Mouse (Mus musculus) telencephalon, adult 2 months (tissue): ENCODE results near the gene Gm28048.

ENCODE experiments used
- DNase-seq: peaks from one replicate; pipeline ENCODE4 v3.0.0-alpha.2; 2011; ENCODE audit warnings: low read depth, low spot score

The Gm28048 gene

DNA sequence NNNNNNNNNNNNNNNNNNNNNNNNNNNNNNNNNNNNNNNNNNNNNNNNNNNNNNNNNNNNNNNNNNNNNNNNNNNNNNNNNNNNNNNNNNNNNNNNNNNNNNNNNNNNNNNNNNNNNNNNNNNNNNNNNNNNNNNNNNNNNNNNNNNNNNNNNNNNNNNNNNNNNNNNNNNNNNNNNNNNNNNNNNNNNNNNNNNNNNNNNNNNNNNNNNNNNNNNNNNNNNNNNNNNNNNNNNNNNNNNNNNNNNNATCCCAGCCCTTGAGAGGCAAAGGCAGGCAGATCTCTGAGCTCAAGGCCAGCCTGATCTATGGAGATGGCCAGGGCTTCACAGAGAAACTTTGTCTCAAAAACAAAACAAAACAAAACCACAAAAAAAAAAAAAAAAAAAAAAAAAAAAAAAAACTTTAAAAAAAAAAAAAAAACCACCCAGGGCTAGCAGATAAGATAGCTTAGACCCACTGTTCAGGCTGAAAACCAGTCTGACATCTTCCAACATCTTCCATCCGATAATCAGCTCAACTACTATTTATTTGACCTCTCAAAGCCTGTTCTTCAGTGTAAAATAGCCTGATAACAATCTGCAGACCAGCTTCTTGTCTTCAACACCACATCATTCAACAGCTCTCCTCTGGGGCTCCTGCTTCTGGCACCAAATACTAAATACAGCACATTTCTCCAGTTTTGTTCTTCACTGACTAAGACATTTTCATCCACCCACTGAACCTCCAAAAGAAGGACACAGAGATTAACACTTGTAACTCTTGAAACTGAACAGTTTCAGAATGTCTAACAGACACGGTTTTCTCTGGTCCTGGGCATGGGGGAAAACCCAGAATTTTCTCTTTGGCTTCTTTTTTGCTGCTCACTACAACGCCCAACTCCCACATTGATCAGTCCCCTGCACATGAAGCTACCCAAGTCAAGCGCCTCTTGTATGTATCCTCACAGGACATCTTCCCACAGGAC lies 136.9 kb downstream of the Gm28048 start:
- peak; percentile 60 for DNase-seq

DNA sequence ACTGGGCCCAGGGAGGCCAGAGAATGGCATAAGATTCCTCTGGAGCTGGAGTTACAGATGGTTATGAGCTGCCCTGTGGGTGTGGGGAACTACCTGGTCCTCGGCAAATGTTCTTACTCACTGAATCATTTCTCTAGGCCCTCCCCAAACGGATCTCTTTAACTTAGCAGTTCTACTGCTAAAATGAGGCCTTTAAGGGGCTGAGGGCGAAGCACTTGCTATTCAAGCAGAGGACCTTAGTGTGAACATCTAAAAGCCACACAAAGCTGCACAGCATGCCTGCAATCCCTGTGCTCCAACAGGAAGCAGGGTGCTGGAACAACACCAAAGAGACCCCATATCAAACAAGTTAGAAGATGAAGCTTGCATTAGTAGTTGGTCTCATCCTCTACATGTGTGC lies 142.4 kb downstream of the Gm28048 start:
- no peak for DNase-seq

DNA sequence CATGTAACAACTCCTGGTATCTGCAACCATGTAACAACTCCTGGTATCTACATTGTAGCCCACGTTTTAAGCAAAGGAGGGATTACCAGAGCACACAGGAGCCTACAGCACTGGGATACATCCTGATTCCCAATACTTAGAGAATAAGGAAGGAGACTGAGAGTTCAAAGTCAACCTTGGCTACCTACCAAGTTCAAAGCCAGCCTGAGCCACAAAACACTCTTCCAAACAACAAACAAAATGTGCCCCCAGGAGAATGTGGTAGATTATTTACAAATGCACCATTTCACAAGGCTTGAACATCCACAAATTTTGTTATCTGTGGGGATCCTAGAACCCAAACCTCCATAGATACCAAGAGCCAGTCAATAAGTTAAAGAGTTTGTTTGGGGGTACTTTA lies 143.5 kb downstream of the Gm28048 start:
- DNase-seq: no peak

DNA sequence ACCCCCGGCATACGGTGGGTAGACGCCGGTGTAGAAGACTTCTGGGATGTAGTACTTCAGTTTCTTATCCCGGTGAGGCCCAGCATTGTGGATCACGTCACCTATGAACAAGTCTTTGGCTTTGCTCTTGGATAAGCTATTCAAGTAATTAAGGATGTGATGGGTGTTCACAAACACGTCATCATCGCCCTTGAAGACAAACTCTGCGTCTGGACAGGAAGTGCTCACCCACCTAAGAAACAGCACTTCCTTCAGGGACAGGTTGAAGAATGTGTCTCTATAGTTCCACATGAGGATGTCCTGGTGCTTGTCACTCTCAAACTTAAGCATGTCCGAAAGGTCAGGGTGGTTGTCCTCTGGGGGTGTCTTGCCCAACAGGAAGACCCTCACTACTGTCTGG lies 145.6 kb downstream of the Gm28048 start:
- DNase-seq: no peak

DNA sequence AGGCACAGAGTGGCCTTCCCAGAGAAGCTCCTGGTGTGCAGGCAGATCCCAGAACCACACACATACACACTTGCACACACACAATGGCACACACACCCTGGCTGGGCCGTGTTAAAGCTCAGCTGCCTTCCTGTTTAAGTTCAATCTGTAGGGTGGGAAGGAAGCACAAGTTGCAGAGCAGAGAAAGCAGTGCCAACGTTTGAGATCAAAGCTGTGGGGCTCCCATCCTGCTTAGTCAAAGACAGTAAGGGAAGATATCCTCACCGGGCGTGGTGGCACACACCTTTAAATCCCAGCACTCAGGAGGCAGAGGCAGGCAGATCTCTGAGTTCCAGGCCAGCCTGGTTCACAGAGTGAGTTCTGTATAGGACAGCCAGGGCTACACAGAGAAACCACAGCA lies 149.3 kb downstream of the Gm28048 start:
- no peak for DNase-seq

DNA sequence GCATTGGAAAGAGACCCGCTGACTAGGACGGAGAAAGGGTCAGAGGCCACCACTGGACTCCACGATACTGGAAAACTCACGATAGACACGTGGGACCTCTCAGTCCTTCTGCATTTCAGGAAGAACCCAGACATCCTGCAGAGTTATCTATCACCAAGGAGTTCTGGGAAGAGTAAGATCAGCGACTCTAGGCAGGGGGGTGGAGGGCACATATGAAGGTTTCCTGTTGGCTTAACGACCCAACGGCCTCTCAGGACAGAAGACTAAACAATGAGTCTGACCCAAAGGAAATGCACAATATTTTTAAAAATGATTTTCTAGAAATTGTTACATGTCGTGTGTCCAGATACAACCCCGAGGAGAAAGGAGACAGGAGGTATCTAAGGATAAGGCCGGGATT lies 150.0 kb downstream of the Gm28048 start:
- DNase-seq: no peak

DNA sequence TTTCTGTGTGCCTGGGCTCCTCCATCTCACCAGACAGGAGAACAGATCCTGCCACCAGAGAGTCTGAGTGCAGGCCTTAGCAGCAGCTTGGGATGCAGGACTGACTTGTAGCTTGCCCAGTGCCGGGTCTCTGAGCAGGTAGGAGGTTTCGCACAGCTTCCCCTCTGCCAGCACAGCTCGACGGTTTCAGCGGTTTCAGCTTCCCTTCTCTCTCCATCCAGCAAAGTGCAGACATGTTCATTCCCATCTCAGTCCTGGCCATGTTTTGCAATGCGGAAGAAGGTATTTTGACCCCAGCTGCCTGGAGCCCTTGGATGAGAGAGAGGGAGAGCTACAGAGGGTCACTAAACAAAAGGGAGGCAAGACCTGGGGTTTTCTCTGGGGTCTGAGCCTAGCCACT lies 151.2 kb downstream of the Gm28048 start:
- no peak for DNase-seq

DNA sequence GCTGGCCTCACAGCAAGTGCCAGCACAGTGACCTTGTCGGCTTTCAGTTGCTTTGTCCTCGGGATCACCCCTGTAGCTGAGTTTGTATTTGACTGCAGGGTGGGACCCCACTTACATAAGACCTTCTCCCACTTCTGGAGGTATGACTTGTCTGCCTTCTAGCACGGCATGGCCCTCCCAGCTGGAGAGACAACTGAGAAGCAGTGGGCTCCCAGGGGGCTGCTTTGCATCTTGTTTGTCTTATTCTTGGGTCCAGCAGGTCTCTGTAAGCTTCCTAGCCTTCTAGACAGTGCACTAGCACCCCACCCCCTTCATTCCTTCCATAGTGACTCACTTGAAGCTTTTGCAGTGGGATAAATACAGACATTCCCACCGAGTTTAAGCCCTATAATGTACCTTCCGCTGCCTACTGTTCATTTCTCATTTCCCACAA lies 151.7 kb downstream of the Gm28048 start:
- DNase-seq: no peak

DNA sequence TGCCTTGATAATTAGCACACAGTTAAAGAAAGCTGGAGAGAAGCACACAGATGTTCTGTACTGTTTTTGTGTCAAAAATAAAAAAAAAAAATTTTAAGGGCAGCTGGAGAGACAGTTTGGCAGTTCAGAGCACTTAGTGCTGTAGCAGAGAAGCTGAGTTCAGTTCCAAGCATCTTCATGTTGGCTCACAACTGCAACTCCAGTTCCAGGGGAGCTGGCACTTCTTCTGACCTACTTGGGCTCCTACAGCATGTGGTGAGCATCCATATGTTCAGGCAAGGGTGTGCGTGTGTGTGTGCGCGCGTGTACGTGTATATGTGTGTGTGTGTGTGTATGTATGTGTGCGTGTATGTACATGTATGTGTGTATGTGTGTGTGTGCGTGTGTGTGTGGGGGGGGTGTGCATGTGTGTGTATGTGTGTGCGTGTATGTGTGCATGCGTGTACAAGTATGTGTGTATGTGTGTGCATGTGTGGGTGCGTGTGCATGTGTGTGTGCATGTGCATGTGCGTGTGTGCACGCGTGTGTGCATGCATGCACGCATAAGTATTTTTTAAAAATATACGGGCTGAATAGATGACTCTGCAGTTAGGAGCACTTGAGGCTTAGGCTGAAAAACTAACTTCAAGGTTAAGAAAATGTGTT lies 152.8 kb downstream of the Gm28048 start:
- peak; percentile 47 for DNase-seq

DNA sequence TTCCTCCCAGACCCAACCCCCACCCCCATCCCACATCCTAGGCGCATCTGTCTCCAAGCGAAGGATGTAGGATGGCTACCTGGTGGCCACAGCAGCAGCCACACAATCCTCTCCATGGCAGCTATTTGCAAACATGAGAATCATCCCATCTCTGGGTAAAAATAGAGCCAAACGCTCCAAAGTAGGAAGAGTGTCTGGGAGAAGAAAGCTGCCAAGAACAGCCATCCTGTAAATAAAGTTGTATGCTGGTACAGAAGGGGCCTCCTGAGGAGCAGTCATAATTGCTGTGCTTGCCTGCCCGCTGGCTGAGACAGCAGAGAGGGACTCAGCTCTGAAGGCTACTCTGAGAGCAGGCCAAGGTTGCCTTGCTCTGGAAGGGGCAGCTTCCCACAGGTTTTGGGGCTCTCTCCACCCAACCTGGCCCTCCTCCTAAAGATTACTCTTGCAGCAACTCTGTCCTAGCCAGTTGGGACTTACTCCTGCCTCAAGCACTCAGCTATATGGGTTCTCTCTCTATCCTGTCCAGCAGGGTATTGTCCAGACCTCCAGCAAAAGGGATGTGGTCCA lies 154.3 kb downstream of the Gm28048 start:
- peak; percentile 55 for DNase-seq

DNA sequence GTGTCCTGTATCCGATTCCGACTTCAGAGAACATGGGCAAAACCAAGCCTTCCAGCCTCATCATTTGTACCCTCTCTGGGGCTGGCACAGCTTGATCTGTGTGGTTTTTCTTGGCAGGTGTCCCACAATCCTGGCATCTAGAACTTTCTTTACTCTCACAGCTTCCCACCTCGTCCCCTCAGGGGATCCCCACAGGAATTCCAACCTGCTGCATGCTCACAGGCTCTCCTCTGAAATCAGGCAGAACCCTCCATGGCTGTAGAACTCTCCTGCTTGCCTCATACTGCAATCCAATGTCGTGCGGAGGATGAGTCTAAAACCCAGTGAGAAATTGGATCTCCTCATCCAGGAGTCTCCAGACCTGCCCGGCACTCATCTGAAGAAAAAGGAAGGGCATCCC lies 155.2 kb downstream of the Gm28048 start:
- DNase-seq: no peak

DNA sequence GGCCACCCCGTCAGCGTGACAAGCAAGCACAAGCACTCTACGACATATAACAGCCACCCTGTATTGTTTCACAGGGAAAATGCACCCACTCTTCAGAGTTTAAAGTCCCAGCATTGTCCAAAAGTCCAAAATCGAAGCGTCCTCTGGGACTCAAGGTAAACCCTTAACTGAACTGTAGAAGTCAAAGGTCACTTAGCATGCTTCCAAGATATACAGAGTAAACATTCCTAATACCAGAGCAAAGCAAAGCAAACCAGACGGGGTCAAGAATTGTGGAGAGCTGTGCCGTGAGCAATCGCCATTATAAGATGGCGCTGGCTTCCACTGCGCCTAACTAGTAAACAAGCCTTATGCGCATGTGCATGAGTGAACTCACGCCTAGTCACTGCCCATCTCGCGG lies 155.8 kb downstream of the Gm28048 start:
- DNase-seq: no peak

DNA sequence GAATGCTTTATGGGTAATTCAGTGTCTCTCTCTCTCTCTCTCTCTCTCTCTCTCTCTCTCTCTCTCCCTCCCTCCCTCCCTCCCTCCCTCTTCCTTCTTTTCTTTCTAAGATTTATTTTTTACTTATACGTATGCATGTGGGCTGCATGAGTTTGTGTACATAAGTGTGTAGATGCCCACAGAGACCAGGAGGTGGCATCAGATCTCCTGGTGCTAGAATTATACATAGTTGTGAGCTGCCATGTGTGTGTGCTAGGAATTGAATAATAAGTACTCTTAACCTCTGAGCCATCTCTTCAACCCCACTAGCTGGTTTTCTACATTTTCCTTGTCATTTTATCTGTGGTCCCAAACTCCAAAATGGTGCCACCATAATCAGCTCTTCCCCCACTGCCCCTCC lies 156.3 kb downstream of the Gm28048 start:
- no peak for DNase-seq

DNA sequence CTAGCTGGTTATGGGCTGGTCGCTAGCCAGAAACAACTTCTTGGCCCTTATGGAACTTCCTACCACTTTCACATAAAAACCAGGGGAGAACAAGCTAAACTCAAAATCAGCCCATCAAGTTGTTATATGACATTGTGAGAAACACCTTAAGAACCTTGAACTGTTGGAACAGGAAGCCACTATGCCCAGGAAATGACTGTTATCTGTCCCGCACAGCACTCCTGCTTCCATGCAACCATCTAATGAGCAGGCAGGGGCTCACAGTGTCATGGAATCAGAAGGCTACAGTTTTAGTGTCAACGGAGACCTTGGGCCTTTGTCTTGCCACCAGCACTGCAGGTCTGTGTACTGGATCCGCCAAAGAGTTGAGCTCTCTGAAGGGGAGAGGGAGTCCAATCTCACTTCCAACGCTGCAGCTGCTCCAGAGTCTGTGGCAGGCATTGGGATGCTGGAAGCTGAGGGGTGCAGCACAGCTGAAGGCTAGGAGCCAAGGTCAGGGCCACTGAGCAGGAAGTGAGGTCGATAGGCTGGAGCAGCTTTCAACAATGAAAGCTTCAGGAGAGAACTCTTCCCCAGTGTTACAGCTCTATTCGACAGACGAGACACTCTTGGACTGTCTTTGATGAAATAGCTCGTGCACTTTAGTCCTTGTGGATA lies 157.7 kb downstream of the Gm28048 start:
- no peak for DNase-seq

DNA sequence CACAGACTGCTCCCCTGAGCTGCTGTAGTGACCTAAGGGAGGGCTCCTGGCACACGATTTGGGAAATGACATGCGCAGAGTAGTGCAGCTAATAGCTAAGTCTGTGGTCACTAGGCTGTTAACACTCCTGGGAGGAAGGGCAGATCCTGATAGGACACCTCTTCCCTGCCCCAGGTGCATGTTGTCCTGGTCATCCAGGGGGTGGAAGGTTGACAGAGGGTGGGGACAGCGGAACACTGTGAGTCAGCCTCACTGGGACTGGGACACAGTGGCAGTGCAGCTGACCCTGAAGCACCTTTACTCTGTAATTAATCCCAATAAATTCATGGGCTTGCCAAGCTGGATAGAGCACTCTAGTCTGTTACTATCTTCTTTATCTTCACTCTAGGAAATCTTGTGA lies 160.6 kb downstream of the Gm28048 start:
- DNase-seq: no peak

DNA sequence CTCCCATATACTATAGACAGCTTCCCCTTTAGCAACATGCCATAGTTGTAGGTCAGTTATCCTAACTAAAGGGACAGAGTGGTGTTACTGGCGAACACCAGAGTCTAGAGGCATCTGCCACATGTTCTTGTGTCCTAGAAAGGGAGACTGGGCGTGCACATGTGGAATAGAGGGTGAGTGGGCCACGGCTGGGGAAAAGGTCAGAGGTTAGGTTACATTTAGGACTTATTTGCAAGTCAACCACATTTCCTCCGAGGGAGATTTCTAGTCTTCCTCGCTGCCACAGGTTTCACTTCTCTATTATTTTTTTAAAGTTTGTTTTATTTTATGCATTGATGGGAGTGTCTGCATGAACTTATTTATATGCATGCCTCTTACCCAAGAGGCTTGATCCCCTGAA lies 163.5 kb downstream of the Gm28048 start:
- no peak for DNase-seq

DNA sequence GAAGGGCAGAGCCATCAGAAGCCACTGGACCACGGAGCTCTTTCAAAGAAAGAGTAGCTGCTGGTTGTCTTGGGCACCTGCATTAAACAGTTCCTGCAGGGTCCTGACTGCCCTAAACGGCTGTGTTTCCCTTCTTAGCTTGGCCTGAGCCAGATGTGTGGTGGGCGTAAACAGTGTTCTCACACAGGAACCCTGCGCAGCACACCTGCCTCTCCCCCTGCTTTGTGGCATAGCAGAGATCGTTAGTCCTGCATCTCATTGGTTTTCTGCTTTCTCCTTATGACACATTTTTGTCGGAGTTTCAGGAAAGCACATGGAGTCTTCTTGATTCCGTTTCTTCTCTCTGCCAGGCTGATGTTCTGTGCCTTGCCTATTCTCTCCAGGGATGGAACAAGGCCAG lies 166.0 kb downstream of the Gm28048 start:
- DNase-seq: no peak

DNA sequence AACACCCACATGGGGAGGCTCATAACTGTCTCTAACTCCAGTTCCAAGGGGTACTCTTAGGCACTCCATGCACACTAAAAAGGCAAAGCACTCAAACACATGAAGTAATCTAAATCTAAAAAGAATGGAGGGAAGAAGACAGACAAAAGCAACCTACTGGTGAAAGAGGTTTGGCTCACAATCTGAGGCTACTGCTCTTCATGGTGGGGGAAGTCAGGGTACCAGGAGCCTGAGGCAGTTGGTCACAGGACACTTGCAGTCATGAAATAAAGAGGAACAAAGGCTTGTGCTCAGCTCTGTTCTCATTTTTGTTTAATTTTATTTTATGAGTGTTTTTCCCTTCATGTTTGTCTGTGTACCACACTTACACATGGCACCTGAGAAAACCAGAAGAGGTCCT lies 166.7 kb downstream of the Gm28048 start:
- DNase-seq: no peak

DNA sequence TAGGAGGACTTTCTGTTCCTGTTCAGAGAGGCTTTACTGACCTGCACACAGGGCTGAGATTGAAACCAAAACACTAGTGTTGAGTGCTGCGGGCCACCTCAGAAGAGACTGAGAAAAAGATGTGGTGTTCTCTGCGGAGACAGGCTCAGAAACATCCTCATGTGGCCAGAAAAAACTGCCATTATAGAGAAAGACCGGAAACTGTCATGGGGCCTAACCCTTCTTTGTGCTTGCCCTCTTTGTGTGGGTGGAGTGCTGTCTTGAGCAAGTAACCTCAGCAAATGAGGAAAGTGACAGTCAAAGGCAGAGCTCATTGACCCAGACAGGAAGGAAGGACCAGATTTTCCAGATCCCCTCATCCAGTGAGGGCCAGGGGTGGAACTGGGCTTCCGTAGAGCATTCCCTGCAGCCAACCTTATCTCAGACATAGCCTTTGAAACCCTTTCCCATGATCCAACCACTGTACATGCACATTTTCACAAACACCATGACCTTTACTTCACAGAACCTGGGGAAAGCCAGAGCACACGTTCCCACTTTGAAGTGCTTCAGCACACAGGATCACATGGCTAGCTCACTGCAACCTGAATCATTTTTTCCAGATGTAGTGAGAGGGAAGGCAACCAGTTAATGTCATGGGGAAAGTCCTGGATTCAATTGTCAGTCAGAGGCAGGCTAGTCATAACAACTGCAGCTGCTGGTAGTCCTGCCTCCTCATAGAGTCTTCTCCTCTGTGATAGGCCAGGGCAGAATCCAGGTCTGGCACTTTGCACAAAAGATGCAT lies 167.8 kb downstream of the Gm28048 start:
- no peak for DNase-seq

DNA sequence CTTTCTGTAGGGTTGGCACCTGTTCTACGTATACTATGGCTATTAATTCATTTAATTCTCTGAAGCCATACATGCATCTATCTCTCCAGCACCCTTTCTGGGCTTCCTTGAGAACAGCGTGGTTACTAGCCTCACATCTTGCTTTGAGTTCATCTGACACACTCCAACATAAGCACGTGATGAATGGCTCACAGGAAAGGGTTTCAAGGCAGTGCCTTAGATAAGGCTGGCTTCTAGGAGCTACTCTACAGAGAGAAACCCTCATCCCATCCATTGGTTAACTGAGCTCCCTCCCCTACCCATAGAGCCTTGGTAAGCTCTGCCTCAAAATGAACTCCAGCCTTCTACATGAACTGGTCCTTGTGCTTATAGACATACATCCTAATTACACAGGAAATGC lies 168.5 kb downstream of the Gm28048 start:
- no peak for DNase-seq

DNA sequence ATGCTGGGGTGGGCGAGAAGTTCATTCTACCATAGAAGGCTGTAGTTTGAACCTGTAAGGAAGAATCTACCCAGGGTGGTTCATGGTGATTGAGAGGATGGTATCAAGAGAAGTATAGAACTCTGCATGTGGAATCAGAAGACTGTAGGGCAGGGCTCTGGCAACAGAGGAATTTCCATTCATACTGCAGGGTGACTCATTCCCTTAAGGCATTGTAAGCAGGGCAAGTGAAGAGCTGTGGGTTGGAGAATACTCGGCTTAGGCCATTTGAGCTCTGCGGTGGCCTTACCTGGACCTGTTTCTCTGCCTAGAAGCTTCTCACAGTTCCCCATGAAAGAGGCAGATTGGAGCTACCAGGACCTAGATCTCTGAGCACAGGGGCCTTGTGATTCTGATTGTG lies 170.5 kb downstream of the Gm28048 start:
- no peak for DNase-seq
